Mouse (Mus musculus) myocyte (in vitro differentiated cells): ENCODE results near the gene S100a14.

Source experiments
- E2F4 ChIP-seq: IDR thresholded peaks from one replicate; pipeline ENCODE4 v1.6.1; 2011; ENCODE audit warnings: mild to moderate bottlenecking, control low read depth, moderate library complexity; ENCODE audit not compliant: insufficient read depth
- POLR2A ChIP-seq: IDR thresholded peaks from one replicate; pipeline ENCODE4 v1.6.1; 2011; ENCODE audit warnings: low read depth, mild to moderate bottlenecking, control low read depth, moderate library complexity; ENCODE audit not compliant: insufficient read length
- POLR2AphosphoS2 ChIP-seq: IDR thresholded peaks from one replicate; pipeline ENCODE4 v1.6.1; 2011; ENCODE audit warnings: low read depth, control low read depth; ENCODE audit not compliant: insufficient read length

- TF ChIP-seq POLR2AphosphoS2 (no peak), E2F4 (no peak), POLR2A (no peak)
These were observed 21.4 kb upstream of the S100a14 start for GRCm38 (mm10) chr3:90505216-90505615.
